Mouse (Mus musculus): ENCODE measurements around the gene Prdm1. TPM values are rescaled to one million over a fixed set of nuclear protein-coding genes. Genes with fewer than 3 reads are reported as not detected.

Prdm1 gene
- polyA plus RNA-seq, 1 experiment from 2014 or later = 2.2 TPM

DNA sequence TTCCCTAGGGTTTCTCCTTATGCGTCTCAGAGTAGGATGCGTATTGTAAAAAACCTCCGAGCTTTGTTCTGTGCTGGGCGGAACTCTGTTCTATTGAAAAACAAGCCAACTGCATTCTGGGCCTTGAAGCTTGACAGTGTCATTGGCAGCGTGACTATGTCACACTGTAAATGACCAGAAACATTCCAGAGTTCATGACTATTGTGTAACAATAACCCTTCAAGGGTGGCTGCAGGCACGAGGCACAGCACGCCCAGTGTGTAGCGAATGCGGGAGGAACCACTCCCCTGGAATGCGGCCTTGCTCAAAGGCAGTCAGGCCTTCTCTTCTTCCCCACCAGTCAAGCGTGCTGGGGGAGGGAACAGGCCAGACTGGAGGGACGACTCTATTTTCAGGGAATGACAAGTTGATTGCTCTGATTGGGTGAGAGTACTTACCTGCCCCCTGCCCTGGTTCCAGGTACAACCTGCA lies 100.4 kb downstream of the Prdm1 start:
- DNase-seq (ENCODE audit: low spot score) = peak; percentile 57
- WGBS = 47% methylated on average over 12 of the region's 12 CpGs
- no peaks in the 10 kb centered on the region for H3K27me3 ChIP-seq (replicated peaks; ENCODE audit: low read depth, poor library complexity, severe bottlenecking)
- H3K9me3 ChIP-seq = no peaks in the 10 kb centered on the region
- H3K4me3 ChIP-seq = no peak overlapping the region
- no peak overlapping the region for H3K27ac ChIP-seq (replicated peaks)
- H3K36me3 ChIP-seq (replicated peaks) = no peaks in the 10 kb centered on the region
- no peaks in the 10 kb centered on the region for H3K4me1 ChIP-seq

DNA sequence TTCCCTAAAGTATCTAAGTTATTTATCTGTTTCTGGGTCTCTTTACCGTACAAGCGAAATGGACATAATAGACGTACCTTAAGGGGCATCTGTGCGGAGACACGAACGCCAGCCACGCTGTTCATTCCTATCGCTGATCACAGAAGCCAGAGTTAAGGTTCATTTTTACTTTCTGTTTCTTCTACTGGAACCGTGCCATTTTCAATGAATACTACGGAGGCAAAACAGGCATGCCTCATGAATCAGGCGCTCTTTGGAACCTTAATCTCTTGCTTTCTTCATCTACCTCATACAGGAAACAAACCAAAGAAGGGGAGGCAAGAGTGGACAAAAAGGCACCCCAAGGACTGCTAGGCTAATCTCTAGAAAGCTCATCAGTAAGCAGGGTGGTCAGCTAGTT lies 100.9 kb downstream of the Prdm1 start:
- Histone ChIP-seq H3K9me3 (no peaks in the 10 kb centered on the region), H3K4me3 (no peak overlapping the region), H3K4me1 (no peaks in the 10 kb centered on the region), H3K27me3 (replicated peaks; ENCODE audit: low read depth, poor library complexity, severe bottlenecking) (no peaks in the 10 kb centered on the region), H3K36me3 (replicated peaks) (no peaks in the 10 kb centered on the region), H3K27ac (replicated peaks) (no peak overlapping the region)
- DNase-seq (ENCODE audit: low spot score) = no peak
- 92% methylated on average over 11 of the region's 11 CpGs for WGBS

DNA sequence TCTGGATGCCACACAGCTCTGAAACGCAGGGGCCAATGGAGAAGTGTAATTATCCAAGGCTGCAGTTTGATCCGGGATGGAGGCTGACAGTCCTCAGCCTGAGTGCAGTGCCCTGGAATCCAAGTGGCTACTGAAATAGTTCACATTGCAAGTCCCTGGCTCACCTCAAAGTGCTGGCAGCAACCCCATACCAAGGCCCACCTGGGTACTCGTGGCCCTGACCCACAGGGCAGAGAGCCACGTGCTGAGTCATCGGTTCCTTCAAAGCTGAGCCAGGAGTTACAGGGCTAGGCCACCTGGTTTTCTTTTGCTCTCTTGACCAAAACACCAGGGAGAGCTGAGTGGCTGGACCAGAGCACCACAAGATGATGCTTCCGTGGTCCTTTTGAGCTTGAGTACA lies 103.3 kb downstream of the Prdm1 start:
- no peak overlapping the region for H3K4me3 ChIP-seq
- H3K9me3 ChIP-seq = no peaks in the 10 kb centered on the region
- H3K36me3 ChIP-seq (replicated peaks) = no peaks in the 10 kb centered on the region
- 76% methylated on average over 6 of the region's 6 CpGs for WGBS
- H3K27me3 ChIP-seq (replicated peaks; ENCODE audit: low read depth, poor library complexity, severe bottlenecking) = no peaks in the 10 kb centered on the region
- no peak overlapping the region for H3K27ac ChIP-seq (replicated peaks)
- no peak for DNase-seq (ENCODE audit: low spot score)
- no peaks in the 10 kb centered on the region for H3K4me1 ChIP-seq

DNA sequence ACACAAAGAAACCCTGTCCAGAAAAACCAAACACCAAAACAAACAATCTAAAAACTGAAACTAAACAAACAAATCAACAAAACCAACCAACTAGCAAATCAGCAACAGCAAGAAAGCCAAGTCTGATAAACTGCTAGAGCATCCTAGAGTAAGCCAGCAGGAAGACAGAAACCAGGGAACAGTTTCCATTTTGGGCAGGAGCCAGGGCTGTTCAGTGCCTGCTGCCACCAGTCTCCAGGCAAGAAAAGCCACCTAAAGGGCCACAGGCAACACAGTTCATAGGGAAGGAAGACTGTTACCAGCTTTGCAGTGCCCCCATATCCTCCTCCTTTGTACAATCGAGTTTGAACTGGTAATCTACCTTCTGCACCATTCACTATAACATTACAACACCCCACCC lies 106.4 kb downstream of the Prdm1 start:
- DNase-seq (ENCODE audit: low spot score) = no peak
- Histone ChIP-seq H3K36me3 (replicated peaks) (no peaks in the 10 kb centered on the region), H3K4me1 (no peaks in the 10 kb centered on the region), H3K9me3 (no peaks in the 10 kb centered on the region), H3K4me3 (no peak overlapping the region), H3K27ac (replicated peaks) (no peak overlapping the region), H3K27me3 (replicated peaks; ENCODE audit: low read depth, poor library complexity, severe bottlenecking) (no peaks in the 10 kb centered on the region)
- WGBS = 69% methylated on average over 1 of the region's 1 CpGs

DNA sequence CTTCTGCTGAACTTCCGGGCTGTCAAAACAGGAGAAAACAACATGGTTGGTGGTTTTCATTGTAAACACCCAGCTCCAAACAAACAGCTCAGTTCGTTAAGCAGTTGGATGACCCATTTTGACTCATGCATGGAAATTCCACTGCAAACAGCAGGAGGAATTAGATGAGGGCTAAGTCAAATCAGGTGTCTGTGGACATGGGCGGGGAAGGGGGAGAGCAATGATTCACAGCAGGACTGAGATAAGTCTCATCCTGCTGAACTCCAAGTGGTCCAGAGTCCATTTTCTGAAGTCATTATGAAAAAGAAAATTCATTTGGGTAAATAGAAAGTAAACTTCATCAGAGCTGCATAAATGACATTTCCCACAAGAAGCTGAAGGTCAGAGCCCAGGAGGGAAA lies 108.1 kb downstream of the Prdm1 start:
- Histone ChIP-seq H3K4me3 (no peak overlapping the region), H3K27ac (replicated peaks) (no peak overlapping the region), H3K4me1 (no peaks in the 10 kb centered on the region), H3K9me3 (no peaks in the 10 kb centered on the region), H3K27me3 (replicated peaks; ENCODE audit: low read depth, poor library complexity, severe bottlenecking) (no peaks in the 10 kb centered on the region), H3K36me3 (replicated peaks) (no peaks in the 10 kb centered on the region)
- DNase-seq (ENCODE audit: low spot score) = no peak
- WGBS = 87% methylated on average over 3 of the region's 3 CpGs

DNA sequence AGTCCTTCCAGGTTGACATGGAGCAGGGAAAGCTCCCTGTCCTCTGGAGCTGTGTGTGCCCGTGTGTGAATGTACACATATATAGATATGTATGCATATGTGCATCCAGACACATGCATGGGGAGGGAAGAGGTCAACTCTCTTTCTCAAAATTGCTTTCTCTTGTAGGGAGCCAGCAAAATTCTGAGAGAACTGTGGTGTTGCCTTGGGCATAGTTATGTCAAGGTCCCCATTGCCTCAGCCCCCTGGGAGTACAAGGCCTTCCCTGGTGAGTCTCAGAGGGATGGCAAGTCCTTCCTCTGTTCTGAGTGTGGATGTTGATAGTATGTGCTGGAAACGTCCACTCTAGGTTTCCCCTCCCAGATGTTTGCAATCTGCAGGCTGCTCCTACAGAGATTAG lies 109.4 kb downstream of the Prdm1 start:
- WGBS = 70% methylated on average over 2 of the region's 2 CpGs
- Histone ChIP-seq H3K27me3 (replicated peaks; ENCODE audit: low read depth, poor library complexity, severe bottlenecking) (no peaks in the 10 kb centered on the region), H3K9me3 (no peaks in the 10 kb centered on the region), H3K27ac (replicated peaks) (no peak overlapping the region), H3K36me3 (replicated peaks) (no peaks in the 10 kb centered on the region), H3K4me1 (no peaks in the 10 kb centered on the region), H3K4me3 (no peak overlapping the region)
- no peak for DNase-seq (ENCODE audit: low spot score)

DNA sequence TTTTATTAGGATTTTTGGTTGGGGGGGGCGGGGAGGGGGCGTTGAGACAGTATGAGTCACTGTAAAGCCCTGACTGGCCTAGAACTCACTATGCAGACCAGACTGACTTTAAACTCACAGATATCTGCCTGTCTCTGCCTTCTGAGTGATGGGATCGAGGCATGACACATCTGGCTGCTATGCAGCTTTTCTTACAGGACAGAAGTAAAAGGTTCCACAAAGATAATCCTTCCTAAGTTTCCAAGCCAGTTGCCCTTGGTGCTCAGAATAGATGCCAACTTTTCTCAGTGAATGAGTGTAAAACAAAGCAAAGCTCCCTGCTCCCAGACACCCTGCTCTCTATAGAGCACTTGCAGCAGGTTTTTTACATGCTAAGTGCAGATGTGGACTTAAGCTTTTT lies 112.7 kb downstream of the Prdm1 start:
- no peaks in the 10 kb centered on the region for H3K27me3 ChIP-seq (replicated peaks; ENCODE audit: low read depth, poor library complexity, severe bottlenecking)
- H3K36me3 ChIP-seq (replicated peaks) = no peaks in the 10 kb centered on the region
- no peak for DNase-seq (ENCODE audit: low spot score)
- no peaks in the 10 kb centered on the region for H3K4me1 ChIP-seq
- 83% methylated on average over 3 of the region's 3 CpGs for WGBS
- H3K4me3 ChIP-seq = no peak overlapping the region
- no peak overlapping the region for H3K27ac ChIP-seq (replicated peaks)
- no peaks in the 10 kb centered on the region for H3K9me3 ChIP-seq

DNA sequence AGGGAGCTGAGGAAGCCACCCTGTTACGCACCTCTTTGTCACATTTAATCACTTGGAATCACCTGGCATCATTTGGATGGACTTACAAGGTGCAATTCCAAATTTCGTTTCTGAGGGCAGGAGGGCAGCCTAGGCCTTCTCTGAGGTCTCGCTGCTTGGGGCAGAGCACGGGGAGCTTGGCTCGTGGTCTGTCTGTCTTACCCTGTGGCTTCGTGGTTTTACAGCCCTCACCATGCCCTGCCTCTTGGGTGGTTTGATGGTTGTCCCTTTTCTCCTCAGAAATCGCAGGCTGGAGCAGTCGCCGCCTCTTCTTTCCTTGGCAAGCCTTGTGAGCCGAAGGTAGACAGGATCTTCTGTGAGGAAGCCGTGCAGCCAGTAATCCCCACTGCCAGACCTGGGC lies 118.3 kb downstream of the Prdm1 start:
- H3K9me3 ChIP-seq = no peaks in the 10 kb centered on the region
- H3K4me1 ChIP-seq = no peaks in the 10 kb centered on the region
- no peak overlapping the region for H3K27ac ChIP-seq (replicated peaks)
- WGBS = 88% methylated on average over 11 of the region's 11 CpGs
- no peak for DNase-seq (ENCODE audit: low spot score)
- H3K36me3 ChIP-seq (replicated peaks) = no peaks in the 10 kb centered on the region
- H3K4me3 ChIP-seq = no peak overlapping the region
- H3K27me3 ChIP-seq (replicated peaks; ENCODE audit: low read depth, poor library complexity, severe bottlenecking) = no peaks in the 10 kb centered on the region

DNA sequence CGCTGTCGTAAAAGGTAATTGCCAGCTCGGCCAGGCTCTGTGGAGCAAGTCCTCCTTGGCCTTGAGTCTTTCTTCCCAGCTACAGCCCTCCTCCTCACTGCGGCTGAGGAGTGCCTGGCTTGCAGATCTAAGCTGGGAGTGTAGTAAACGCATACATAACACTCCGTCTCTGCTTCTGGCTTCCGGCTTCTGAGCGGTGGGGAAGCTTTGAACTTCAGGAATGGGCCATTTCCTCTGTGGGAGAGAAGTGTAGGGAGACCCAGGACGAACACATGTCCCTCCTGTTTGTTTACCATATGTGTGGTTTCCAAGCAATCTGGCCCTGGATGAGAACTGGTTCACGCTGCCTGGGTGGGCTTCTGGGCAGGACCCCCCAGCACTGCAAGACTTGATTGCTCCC lies 119.2 kb downstream of the Prdm1 start:
- Histone ChIP-seq H3K27ac (replicated peaks) (no peak overlapping the region), H3K36me3 (replicated peaks) (no peaks in the 10 kb centered on the region), H3K4me3 (no peak overlapping the region), H3K4me1 (no peaks in the 10 kb centered on the region), H3K27me3 (replicated peaks; ENCODE audit: low read depth, poor library complexity, severe bottlenecking) (no peaks in the 10 kb centered on the region), H3K9me3 (no peaks in the 10 kb centered on the region)
- WGBS = 75% methylated on average over 10 of the region's 10 CpGs
- no peak for DNase-seq (ENCODE audit: low spot score)

DNA sequence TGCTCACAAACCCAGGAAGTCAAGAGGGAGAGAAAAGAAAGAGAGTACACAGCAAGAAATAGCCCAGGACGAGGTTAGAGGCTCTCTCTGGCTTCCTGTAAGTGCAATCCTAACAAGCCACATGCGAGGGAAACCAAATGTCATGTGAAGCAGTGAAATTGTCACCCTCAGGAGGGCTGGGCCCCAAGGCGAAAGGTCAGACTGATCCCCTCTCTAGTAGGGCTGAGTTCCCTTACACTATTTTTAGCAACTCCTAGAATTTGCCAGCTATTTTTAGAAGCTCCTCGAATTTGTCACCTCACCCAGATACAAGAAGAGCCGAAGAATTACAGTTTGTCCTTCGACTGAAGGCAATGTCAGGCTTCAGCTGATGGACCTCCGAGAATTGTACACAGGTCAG lies 124.9 kb downstream of the Prdm1 start:
- H3K36me3 ChIP-seq (replicated peaks) = no peaks in the 10 kb centered on the region
- no peak overlapping the region for H3K27ac ChIP-seq (replicated peaks)
- H3K9me3 ChIP-seq = no peaks in the 10 kb centered on the region
- DNase-seq (ENCODE audit: low spot score) = no peak
- H3K4me1 ChIP-seq = peaks cover 10% of the 10 kb centered on the region; the same call in 1 of the 2 replicates
- WGBS = 72% methylated on average over 7 of the region's 7 CpGs
- H3K27me3 ChIP-seq (replicated peaks; ENCODE audit: low read depth, poor library complexity, severe bottlenecking) = peaks cover 8% of the 10 kb centered on the region
- no peak overlapping the region for H3K4me3 ChIP-seq

DNA sequence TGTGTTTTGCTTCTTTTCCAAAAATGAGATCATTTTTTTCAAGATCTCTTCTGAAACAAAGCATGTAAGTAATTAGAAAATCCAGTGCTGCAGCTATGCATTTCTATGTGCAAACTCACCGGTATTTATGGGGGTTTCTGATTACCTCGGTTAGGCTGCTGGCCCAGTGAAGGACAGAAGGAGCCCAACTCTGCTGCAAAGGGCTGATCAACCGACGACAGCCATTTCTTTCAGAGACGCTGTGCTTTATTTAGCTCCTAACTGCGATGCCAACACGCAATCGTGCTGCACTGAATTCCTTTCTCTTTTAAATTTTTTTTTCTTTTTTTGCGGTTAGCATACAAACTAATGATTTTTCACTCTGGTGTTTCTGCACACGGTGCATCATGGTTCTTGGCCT lies 126.7 kb downstream of the Prdm1 start:
- no peak overlapping the region for H3K27ac ChIP-seq (replicated peaks)
- H3K9me3 ChIP-seq = no peaks in the 10 kb centered on the region
- no peak for DNase-seq (ENCODE audit: low spot score)
- 84% methylated on average over 10 of the region's 10 CpGs for WGBS
- H3K4me1 ChIP-seq = peaks cover 10% of the 10 kb centered on the region; the same call in 1 of the 2 replicates
- H3K4me3 ChIP-seq = no peak overlapping the region
- H3K36me3 ChIP-seq (replicated peaks) = no peaks in the 10 kb centered on the region
- peaks cover 8% of the 10 kb centered on the region for H3K27me3 ChIP-seq (replicated peaks; ENCODE audit: low read depth, poor library complexity, severe bottlenecking)

DNA sequence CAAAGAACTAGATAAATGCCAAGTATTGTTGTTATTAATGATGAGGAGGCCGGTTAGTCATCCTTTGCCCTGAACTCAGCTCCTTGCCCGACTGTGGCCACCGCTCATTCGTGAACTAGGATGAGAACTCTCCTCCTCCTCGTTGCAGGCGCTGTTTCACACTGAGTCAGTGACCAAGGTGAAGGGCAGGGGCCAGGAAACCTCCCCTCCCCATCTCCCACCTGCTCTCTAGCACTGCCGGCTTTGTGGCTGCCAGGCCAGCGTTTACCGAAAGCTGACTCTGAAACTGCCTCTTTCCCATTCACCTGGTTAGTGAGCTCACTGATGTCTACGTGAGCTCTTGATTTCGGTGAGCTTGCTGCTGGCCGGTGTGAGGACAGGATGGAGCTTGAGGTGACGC lies 127.7 kb downstream of the Prdm1 start:
- no peak overlapping the region for H3K4me3 ChIP-seq
- DNase-seq (ENCODE audit: low spot score) = no peak
- no peaks in the 10 kb centered on the region for H3K36me3 ChIP-seq (replicated peaks)
- peaks cover 10% of the 10 kb centered on the region; the same call in 1 of the 2 replicates for H3K4me1 ChIP-seq
- H3K27me3 ChIP-seq (replicated peaks; ENCODE audit: low read depth, poor library complexity, severe bottlenecking) = peaks cover 8% of the 10 kb centered on the region
- WGBS = 61% methylated on average over 13 of the region's 13 CpGs
- H3K27ac ChIP-seq (replicated peaks) = no peak overlapping the region
- H3K9me3 ChIP-seq = no peaks in the 10 kb centered on the region

DNA sequence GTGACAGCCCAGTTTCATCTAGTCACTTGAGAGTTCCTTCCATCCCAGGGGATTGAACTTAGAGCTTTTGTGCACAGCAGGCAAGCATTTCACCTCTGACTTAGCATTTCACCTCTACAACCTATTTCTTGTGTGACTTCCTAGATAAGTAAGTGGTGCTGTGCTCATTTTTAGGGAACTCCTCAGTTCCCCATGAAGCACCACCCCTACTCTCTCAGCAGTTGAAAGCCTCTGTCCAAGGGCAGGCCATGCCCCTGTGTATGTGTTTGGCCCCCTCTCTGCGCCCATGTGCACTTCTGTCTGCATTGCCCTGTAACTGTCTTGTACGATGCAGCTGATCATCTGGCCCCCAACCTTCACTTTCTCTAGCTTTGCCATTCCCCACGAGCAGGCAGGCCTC lies 128.2 kb downstream of the Prdm1 start:
- DNase-seq (ENCODE audit: low spot score) = no peak
- H3K4me1 ChIP-seq = peaks cover 10% of the 10 kb centered on the region; the same call in 1 of the 2 replicates
- no peak overlapping the region for H3K4me3 ChIP-seq
- H3K27me3 ChIP-seq (replicated peaks; ENCODE audit: low read depth, poor library complexity, severe bottlenecking) = peaks cover 8% of the 10 kb centered on the region
- H3K27ac ChIP-seq (replicated peaks) = no peak overlapping the region
- no peaks in the 10 kb centered on the region for H3K36me3 ChIP-seq (replicated peaks)
- 58% methylated on average over 3 of the region's 3 CpGs for WGBS
- H3K9me3 ChIP-seq = no peaks in the 10 kb centered on the region

DNA sequence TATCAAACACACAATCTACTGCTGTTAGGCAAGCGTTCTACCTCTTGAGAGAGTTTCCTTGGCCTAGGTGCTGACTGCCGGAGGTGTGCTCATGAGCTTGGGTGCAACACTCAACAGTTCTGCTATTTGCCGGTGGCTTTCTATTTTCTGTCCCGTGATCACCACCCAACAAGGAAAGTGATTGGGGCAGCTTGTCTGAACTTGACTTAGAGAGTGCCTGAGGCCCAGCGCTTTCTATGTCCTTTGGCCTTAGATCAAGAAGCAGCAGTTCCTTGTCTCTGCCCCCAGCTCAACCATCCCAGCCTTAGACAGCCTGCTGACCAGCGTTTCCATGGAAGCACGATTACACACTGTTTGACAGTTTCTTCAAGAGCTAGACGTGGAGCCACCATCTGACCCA lies 135.4 kb downstream of the Prdm1 start:
- Histone ChIP-seq H3K27ac (replicated peaks) (no peak overlapping the region), H3K4me3 (no peak overlapping the region), H3K9me3 (no peaks in the 10 kb centered on the region), H3K27me3 (replicated peaks; ENCODE audit: low read depth, poor library complexity, severe bottlenecking) (no peaks in the 10 kb centered on the region), H3K36me3 (replicated peaks) (no peaks in the 10 kb centered on the region), H3K4me1 (peaks cover 7% of the 10 kb centered on the region; the same call in 1 of the 2 replicates)
- 87% methylated on average over 8 of the region's 8 CpGs for WGBS
- DNase-seq (ENCODE audit: low spot score) = no peak
